Mouse (Mus musculus) ovary, postnatal 36 days (tissue): Measurements from ENCODE around the gene Atrx.
"Not testable (repeated sequence)": the region's sequence is repeated elsewhere in the genome, so short reads cannot be mapped to it uniquely, and the experiment has no call there.

Source experiments
- DNase-seq: peaks from one replicate; pipeline ENCODE4 v3.0.0; 2022; ENCODE audit warnings: low spot score, mixed read lengths

The Atrx gene

GRCm38 (mm10) chrX:105928861-105929477, at the start of gene Atrx:
TSS of gene Atrx (minus strand) at chrX:105929403.
- peak; percentile 66 for DNase-seq

DNA sequence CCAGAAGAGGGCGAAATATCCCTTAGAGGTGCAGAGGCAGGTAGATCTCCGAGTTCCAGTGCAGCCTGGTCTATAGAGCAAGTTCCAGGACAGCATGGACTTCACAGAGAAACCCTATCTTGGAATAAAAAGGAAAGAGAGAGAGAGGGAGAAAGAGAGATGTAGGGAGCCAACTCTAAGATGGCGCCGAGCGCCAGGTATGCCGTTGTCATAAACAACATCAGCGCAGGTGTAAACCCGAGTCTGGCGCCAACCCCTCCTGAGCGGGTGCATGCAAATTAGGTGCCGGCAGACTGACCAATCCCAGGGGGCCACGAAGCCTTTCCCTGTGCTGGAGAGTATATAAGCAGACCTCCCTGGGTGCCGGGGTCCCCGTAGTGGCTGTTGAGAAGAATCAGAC, 27.9 kb upstream of the Atrx start:
- not testable (repeated sequence) for DNase-seq

GRCm38 (mm10) chrX:105953999-105954398, 24.8 kb upstream of the Atrx start:
- no peak for DNase-seq

GRCm38 (mm10) chrX:105946357-105946756, 17.2 kb upstream of the Atrx start:
- DNase-seq: no peak

- DNase-seq: no peak
Measured at GRCm38 (mm10) chrX:105939245-105939644, 10.0 kb upstream of the Atrx start.

DNA sequence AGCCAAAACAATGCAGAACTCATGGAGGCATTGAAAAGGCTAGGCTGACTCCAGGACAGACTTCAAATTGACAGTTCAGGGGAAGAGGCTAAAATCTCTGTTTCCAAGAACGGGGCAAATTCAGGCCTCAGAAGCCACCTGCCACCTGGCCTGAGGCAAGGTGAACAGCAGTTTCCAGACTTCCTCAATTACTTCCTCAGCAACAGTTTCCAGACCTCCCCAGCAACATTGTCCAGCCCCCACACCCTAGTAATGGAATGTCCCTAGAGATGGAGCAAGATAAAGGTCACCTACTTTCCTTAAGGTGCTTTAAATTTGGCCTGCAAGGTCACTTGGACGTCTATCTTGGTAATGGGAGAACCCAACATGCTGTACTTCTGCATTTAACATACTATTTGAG, 8.5 kb upstream of the Atrx start:
- no peak for DNase-seq

GRCm38 (mm10) chrX:105934341-105934740, 5.1 kb upstream of the Atrx start:
- no peak for DNase-seq

DNA sequence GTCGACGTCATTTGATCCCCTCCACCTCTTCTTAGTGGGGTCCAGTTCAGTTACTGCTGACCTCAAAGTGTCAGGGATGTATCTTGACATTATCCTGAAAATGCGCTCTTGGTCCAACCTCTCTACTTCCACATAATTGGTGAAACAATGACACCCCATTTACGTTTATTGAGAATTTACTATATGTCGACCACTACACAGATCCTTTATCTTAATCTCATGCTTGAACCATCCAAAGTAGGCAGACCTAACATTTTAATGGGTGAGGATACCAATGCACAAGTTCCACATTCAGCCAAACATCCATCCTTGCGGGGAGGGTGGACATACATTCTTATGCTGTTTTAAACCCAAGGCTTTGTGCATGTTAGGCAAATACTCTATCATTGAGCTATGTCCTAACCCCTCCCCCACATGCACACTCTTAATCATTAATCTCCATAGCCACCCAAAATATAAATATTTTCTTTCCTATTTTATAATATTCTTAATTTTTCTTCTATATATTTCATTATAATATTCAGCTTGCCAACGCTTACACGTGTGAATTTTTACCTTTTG, 355 bp upstream of the Atrx start:
- no peak for DNase-seq

GRCm38 (mm10) chrX:105927941-105928860, 1.0 kb downstream of the Atrx start:
- peak; percentile 31 for DNase-seq

DNA sequence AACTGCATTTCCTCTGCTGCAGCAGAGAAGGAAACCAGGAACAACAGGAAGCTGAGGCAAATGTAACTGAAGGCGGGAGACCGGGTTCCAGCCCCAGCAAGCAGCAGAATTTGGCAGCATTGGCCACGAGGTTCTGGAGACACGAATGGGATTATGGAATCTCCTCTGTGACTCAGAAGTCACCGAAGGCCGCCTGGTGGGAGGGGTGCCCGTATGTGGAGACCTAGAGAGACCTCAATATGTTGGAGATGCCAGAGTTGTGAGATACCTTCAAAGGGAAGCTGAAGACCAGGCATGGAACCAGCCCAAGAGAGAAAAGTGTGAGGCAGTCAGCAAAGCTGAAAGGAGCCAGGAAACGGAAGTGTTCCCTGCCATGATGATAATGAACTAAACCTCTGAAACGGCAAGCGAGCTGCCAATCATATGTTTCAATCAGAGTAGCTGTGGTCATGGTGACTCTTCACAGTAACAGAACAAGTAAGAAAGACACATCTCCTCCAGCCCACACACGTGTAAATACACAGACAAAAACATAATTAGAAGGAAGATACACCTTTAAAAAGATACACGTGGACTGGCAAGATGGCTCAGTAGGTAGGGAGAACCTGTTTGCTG, 3.0 kb downstream of the Atrx start:
- DNase-seq: no peak

- no peak for DNase-seq
Measured at GRCm38 (mm10) chrX:105924326-105925070, 4.7 kb downstream of the Atrx start.

- no peak for DNase-seq
Measured at GRCm38 (mm10) chrX:105923896-105924295, 5.3 kb downstream of the Atrx start.

- not testable (repeated sequence) for DNase-seq
Measured at GRCm38 (mm10) chrX:105922986-105923385, 6.2 kb downstream of the Atrx start.

DNA sequence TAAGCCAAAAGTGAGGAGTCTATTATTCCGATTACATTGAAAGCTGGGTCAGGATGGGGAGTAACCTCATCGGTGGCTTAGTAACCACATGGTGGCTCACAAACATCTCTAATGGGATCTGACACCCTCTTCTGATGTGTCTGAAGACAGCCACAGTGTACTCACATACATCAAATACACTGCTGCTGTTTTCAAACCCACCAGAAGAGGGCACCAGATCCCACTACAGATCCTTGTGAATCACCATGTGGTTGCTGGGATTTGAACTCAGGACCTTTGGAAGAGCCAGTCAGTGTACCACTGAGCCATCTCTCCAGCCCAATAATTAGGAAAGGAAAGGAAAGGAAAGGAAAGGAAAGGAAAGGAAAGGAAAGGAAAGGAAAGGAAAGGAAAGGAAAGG, 7.8 kb downstream of the Atrx start:
- DNase-seq: no peak

DNA sequence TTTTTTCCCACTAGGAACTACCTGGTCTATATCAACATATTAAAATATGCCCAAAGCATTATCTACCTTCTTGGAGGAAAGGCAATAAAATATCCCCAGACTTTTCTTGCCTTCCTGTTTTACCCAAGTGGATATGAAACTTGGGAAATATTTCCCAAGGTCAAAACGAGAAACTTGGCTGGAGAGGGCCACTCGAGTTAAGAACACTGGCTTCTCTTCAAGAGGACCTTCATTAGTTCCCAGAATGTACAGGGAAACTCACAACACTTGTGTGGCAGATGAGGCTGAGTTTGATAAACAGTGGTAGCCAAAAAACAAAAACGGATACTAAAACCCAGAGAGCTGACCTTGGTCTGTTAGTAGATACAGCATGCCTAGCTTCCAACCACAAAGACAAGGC, 17.5 kb downstream of the Atrx start:
- no peak for DNase-seq

- no peak for DNase-seq
Measured at GRCm38 (mm10) chrX:105901611-105902010, 27.6 kb downstream of the Atrx start.

GRCm38 (mm10) chrX:105886921-105887320, 42.3 kb downstream of the Atrx start:
- DNase-seq: no peak

DNA sequence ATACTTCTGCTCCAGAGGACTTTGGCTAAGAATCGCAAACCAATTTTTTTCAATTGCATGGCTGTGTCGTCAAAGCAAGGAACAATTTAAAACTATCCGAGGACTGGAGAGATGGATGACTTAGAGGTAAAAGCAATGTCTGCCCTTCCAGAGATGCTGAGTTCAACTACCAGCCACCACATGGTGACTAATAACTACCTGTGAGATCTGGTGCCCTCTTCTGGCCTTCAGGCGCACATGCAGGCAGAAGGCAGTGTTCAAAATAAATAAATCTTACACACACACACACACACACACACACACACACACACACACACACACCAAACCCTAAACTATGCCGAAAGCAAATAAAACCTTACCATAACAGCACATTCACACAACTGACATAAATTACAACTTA, 64.8 kb downstream of the Atrx start:
- no peak for DNase-seq

DNA sequence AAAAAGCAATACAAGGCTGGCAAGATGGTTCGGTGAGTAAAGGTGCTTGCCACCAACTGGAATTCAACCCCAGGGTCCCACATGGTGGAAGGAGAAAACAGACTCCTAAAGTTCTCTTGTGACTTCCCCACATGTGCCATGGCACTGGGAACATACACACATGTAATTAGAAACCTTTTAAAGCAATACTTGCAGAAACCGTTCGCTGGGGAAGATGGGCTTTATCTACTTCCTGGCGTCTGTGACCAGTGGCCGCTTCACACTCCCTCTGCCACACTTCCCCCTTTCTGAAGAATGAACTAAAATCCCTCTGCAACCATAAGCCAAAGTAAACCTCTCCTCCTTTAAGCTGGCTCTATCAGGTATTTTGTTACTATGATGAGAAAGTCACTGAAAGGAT, 104.7 kb downstream of the Atrx start:
- no peak for DNase-seq

GRCm38 (mm10) chrX:105794806-105795403, 134.3 kb downstream of the Atrx start:
- no peak for DNase-seq

GRCm38 (mm10) chrX:105773281-105773680, 155.9 kb downstream of the Atrx start:
- no peak for DNase-seq

DNA sequence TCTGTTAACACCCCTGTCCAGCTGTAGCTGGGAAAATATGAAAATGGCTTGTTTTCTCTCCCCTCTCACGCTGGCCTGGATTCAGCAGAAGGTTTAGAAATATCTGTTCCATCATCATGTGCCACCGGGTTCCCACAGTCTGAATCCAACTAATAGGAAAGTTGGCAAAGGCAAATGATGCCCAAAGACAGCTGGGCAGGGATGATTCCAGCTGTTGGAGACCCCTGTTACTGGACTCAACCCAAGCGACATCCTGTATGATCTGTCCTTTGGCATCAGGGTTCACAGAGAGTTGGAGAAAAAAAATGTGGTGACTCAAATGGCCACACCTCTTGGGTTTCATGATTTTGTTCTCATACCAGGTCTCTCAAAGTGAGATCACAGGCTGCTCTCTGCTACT, 161.3 kb downstream of the Atrx start:
- DNase-seq: no peak
